Mouse (Mus musculus): ENCODE measurements at regions not wholly inside any gene's neighbourhood (a gene's known extent, or its start where the extent isn't known, plus 50 kb on each side); places are given as distances from the start of the nearest gene placed in this dataset.

DNA sequence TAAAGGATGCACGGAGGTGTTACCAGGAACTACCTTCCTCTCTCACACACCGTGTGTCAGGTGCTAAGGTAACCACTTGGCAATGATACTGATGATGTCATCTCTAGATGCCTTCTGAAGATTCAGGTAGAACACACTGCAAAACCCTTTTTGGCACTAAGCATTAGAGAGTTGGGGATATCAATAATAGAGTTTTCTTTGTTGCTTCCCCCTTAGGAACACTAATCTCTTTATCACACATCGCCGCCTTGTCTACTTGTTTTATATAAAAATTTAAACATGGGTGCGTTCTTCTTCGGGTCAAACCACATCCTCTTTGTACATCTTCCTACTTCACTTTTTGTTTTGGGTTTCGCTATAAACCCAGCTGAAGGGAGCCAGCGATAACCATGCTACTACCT, 346.4 kb downstream of the Cog6 start:
- Histone ChIP-seq H3K9ac (no peak overlapping the region), H3K27me3 (no peaks in the 10 kb centered on the region), H3K36me3 (no peaks in the 10 kb centered on the region), H3K9me3 (no peaks in the 10 kb centered on the region), H3K4me2 (replicated peaks) (no peak overlapping the region), H3K4me3 (no peak overlapping the region), H3K27ac (no peak overlapping the region), H3K4me1 (no peaks in the 10 kb centered on the region)
- 95% methylated on average over 8 of the region's 8 CpGs for WGBS
- no peak for ATAC-seq (ENCODE audit: low FRiP score, low read depth)

DNA sequence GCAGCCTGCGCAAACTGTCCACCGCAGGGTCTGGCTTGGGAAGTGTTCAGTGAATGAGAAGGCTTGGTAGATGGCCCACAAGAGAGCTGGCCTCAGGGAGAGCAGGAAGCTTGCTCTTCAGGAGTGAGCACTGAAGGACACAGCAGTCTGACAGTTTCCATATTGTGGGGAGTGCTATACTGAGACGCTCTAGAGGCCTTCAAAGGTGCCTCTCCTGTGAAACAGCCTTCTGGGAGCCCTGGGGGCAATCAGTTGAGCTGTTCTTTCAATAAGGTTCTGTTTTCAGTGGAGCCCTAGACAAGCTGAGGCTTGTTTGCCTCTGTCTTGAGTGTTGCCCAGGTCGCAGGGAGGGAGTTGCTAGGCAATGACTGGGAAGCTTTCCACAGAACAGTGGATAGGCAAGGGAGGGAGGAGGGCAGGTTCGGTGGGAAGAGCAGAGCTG, 353.9 kb downstream of the Cog6 start:
- Histone ChIP-seq H3K4me2 (replicated peaks) (no peak overlapping the region), H3K4me1 (peaks cover 12% of the 10 kb centered on the region), H3K4me3 (no peak overlapping the region), H3K36me3 (no peaks in the 10 kb centered on the region), H3K9ac (no peak overlapping the region), H3K9me3 (no peaks in the 10 kb centered on the region), H3K27ac (peak overlapping the region; percentile 58; the same call in 1 of the 2 replicates), H3K27me3 (no peaks in the 10 kb centered on the region)
- WGBS = 57% methylated on average over 5 of the region's 5 CpGs
- peak; percentile 54 for ATAC-seq (ENCODE audit: low FRiP score, low read depth)

- H3K4me1 ChIP-seq = peaks cover 12% of the 10 kb centered on the region
- no peak overlapping the region for H3K9ac ChIP-seq
- no peak overlapping the region for H3K4me2 ChIP-seq (replicated peaks)
- no peaks in the 10 kb centered on the region for H3K36me3 ChIP-seq
- no peaks in the 10 kb centered on the region for H3K27me3 ChIP-seq
- H3K27ac ChIP-seq = no peak overlapping the region
- ATAC-seq (ENCODE audit: low FRiP score, low read depth) = no peak
- 89% methylated on average over 15 of the region's 15 CpGs for WGBS
- no peak overlapping the region for H3K4me3 ChIP-seq
- H3K9me3 ChIP-seq = no peaks in the 10 kb centered on the region
These were observed 354.7 kb downstream of the Cog6 start for GRCm38 (mm10) chr3:52662164-52662908.

DNA sequence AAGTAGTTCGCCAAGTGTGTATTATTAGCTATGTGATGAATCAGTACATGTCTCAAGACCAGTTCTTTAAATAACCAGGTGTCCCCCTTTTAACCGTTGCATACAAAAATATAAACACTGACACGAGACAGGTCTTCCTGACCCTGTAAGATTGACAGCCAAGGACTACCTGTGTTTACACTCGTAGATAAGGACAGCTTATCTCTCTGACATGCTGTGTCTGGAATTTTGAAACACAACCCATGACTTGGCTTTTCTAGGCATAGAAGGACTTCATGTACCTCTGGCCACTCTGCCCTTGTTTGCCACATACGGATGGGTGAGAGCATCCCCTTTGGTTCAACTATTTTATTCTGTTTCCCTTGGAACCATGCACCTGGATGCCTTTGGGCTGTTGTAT, 364.0 kb downstream of the Cog6 start:
- ATAC-seq (ENCODE audit: low FRiP score, low read depth) = no peak
- H3K9me3 ChIP-seq = no peaks in the 10 kb centered on the region; the same call in 1 of the 2 replicates
- no peaks in the 10 kb centered on the region for H3K36me3 ChIP-seq
- no peak overlapping the region for H3K4me2 ChIP-seq (replicated peaks)
- no peak overlapping the region for H3K9ac ChIP-seq
- WGBS = 75% methylated on average over 5 of the region's 5 CpGs
- peaks cover 9% of the 10 kb centered on the region for H3K4me1 ChIP-seq
- no peak overlapping the region for H3K4me3 ChIP-seq
- H3K27me3 ChIP-seq = no peaks in the 10 kb centered on the region
- no peak overlapping the region for H3K27ac ChIP-seq

DNA sequence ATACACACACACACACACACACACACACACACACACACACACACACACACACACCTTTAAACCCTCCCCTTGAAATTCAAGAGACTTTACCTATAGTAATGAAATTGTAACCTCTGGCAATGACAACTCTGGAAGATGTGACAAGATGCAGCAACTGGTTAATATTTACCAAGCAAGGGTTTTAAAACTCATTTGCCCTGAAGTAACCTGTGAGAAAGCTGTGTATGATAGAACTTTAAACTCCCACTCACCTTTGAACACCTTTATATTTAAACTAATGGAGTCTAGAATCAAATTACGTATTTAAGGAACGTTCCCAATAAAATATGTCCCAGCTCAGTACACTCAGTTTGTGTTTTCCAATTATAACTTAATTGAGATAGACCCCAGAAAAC, 364.6 kb downstream of the Cog6 start:
- Histone ChIP-seq H3K9ac (no peak overlapping the region), H3K4me1 (peaks cover 13% of the 10 kb centered on the region), H3K36me3 (no peaks in the 10 kb centered on the region), H3K4me2 (replicated peaks) (no peak overlapping the region), H3K9me3 (no peaks in the 10 kb centered on the region; the same call in 1 of the 2 replicates), H3K4me3 (no peak overlapping the region), H3K27me3 (no peaks in the 10 kb centered on the region), H3K27ac (no peak overlapping the region)
- no peak for ATAC-seq (ENCODE audit: low FRiP score, low read depth)
- 55% methylated on average over 2 of the region's 2 CpGs for WGBS

- Histone ChIP-seq H3K27me3 (no peaks in the 10 kb centered on the region), H3K9me3 (no peaks in the 10 kb centered on the region; the same call in 1 of the 2 replicates), H3K27ac (no peak overlapping the region), H3K4me2 (replicated peaks) (0 out of 2 replicates have a peak overlapping the region, but pooled peaks have one; percentile 25), H3K4me3 (no peak overlapping the region), H3K36me3 (no peaks in the 10 kb centered on the region), H3K9ac (no peak overlapping the region), H3K4me1 (peaks cover 18% of the 10 kb centered on the region)
- WGBS = 36% methylated on average over 7 of the region's 7 CpGs
- ATAC-seq (ENCODE audit: low FRiP score, low read depth) = no peak
These were observed 365.1 kb downstream of the Cog6 start for GRCm38 (mm10) chr3:52651862-52652475.

GRCm38 (mm10) chr3:52650071-52650470, 367.0 kb downstream of the Cog6 start:
- ATAC-seq (ENCODE audit: low FRiP score, low read depth) = no peak
- H3K4me2 ChIP-seq (replicated peaks) = no peak overlapping the region
- H3K4me3 ChIP-seq = no peak overlapping the region
- 85% methylated on average over 3 of the region's 3 CpGs for WGBS
- no peaks in the 10 kb centered on the region for H3K36me3 ChIP-seq
- H3K27me3 ChIP-seq = no peaks in the 10 kb centered on the region
- H3K9ac ChIP-seq = no peak overlapping the region
- H3K27ac ChIP-seq = no peak overlapping the region
- H3K9me3 ChIP-seq = no peaks in the 10 kb centered on the region
- H3K4me1 ChIP-seq = peaks cover 24% of the 10 kb centered on the region

DNA sequence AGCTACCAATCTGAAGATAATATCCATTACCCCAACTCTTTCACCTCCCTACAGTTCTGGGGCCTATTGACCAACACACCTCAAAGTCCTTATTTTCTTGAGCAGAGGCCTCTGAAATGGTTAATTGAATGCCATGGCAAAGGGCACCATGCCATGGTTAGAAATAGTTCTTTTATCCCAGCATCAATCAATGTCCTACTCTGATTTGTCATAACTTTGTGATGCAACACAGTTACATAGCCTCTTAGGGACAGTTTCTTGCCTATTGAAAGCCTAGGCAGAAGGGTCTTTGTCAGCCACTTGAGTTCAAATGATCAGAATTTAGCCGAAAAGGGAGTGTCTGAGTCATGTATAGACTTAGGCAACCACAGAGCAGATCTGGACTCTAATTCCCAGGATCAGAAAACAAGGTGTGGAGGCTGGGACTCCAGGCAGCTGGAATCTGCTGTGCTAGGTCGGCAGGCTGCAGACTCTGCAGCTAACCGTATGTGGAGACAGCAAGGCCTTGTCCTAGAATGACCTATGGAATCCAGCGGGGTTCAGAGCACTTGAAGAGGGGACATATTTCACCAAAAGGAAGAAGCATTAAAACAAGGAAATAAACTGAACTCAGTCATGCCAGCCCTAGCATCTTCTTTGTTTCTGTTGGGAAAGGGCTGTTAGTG, 368.1 kb downstream of the Cog6 start:
- Histone ChIP-seq H3K36me3 (no peaks in the 10 kb centered on the region), H3K9me3 (no peaks in the 10 kb centered on the region), H3K27me3 (no peaks in the 10 kb centered on the region), H3K4me1 (peaks cover 35% of the 10 kb centered on the region), H3K4me2 (replicated peaks) (no peak overlapping the region), H3K4me3 (no peak overlapping the region), H3K9ac (no peak overlapping the region), H3K27ac (no peak overlapping the region)
- ATAC-seq (ENCODE audit: low FRiP score, low read depth) = no peak
- 79% methylated on average over 4 of the region's 4 CpGs for WGBS

DNA sequence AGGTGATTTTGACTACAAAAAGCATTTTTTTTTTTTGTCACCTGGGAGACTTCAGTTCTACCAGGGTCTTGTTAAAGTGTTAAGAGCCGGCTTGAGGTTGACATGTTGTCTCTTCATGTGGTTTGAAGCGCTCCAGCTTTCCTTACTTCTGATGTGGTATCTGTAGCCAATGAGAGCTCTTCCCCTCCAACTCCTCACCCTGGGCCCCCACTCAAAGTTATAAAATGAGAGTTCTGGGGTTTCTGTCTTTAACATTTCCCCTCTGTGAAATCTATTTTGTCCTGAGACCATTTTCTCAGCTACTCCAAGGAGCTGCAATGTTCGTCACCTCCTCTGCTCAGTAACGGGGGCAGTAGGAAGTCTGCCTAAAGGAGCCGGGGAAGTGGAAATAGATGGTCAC, 369.1 kb downstream of the Cog6 start:
- Histone ChIP-seq H3K9me3 (no peaks in the 10 kb centered on the region), H3K4me3 (no peak overlapping the region), H3K4me1 (peaks cover 43% of the 10 kb centered on the region), H3K4me2 (replicated peaks) (no peak overlapping the region), H3K27me3 (no peaks in the 10 kb centered on the region), H3K9ac (no peak overlapping the region), H3K27ac (no peak overlapping the region), H3K36me3 (no peaks in the 10 kb centered on the region)
- ATAC-seq (ENCODE audit: low FRiP score, low read depth) = no peak
- WGBS = 86% methylated on average over 5 of the region's 5 CpGs

DNA sequence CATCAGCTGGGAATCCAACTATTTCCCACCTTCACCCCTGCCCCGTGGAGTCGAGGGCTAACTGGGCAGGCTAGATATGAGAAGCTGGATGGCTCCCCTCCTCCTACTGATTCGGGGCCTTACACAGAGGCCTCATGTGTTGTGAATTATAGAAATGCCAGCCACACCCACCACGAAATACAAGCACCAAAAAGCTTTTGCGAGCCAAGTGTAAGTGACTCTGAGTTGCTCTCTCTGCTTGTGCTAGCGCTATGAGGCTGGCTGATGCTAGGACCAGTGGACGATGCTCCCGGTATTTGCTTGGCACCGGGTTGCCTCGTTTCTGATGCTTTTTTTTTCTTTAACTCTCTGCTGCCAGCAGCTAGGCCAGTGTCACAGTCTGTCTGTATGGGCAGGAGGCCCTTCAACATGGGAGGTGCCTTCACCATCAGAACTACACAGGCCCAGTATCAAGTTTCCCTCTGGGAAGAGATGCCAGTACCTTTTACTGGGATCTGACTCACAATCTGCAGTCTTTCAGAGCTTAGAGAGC, 369.8 kb downstream of the Cog6 start:
- H3K9ac ChIP-seq = no peak overlapping the region
- no peaks in the 10 kb centered on the region for H3K27me3 ChIP-seq
- peaks cover 43% of the 10 kb centered on the region for H3K4me1 ChIP-seq
- 29% methylated on average over 10 of the region's 10 CpGs for WGBS
- no peaks in the 10 kb centered on the region for H3K36me3 ChIP-seq
- no peak overlapping the region; the same call in 1 of the 2 replicates for H3K4me2 ChIP-seq (replicated peaks)
- ATAC-seq (ENCODE audit: low FRiP score, low read depth) = no peak
- H3K27ac ChIP-seq = no peak overlapping the region
- H3K9me3 ChIP-seq = no peaks in the 10 kb centered on the region
- H3K4me3 ChIP-seq = no peak overlapping the region

- Histone ChIP-seq H3K27me3 (peaks cover 3% of the 10 kb centered on the region; the same call in 1 of the 2 replicates), H3K36me3 (no peaks in the 10 kb centered on the region), H3K4me1 (peaks cover 34% of the 10 kb centered on the region), H3K27ac (no peak overlapping the region), H3K9me3 (no peaks in the 10 kb centered on the region), H3K4me3 (no peak overlapping the region), H3K4me2 (replicated peaks) (peak overlapping the region; percentile 12; the same call in 1 of the 2 replicates), H3K9ac (no peak overlapping the region)
- no peak for ATAC-seq (ENCODE audit: low FRiP score, low read depth)
- 22% methylated on average over 12 of the region's 12 CpGs for WGBS
These were observed 371.9 kb downstream of the Cog6 start for GRCm38 (mm10) chr3:52645156-52645555.

Measured in limb, embryonic 13.5 days (tissue).